Mouse (Mus musculus) gastrocnemius, postnatal 14 days (tissue): Measurements from ENCODE around the gene Eif2b4. TPM values are rescaled to one million over a fixed set of nuclear protein-coding genes. Genes with fewer than 3 reads are reported as not detected.

Experiments
- DNase-seq: peaks from one replicate; pipeline ENCODE4 v3.0.0; 2021; ENCODE audit warnings: mixed read lengths
- intact Hi-C: fragments of 180-260 bp; cut with DNase I; formaldehyde crosslinking; loops from one replicate; pipeline ENCODE4 v1.15.1; 2025; ENCODE audit warnings: low total_unique reads
- total RNA-seq, 2 experiments: library from RNA; stranded (reverse); gene quantifications; 2 replicates each; pipeline ENCODE4 v1.2.3; 2021

Eif2b4 gene
- total RNA-seq, 2 experiments from 2014 or later, result 44.4 to 48.7 TPM

GRCm38 (mm10) chr5:31201742-31202590 lies 8.7 kb upstream of the Eif2b4 start, which contains the start of gene Zfp513:
Gene Zfp513, minus strand, starts transcription at chr5:31202303.
- peak; percentile 95 for DNase-seq
- intact Hi-C loops, result no loop called here

GRCm38 (mm10) chr5:31201042-31201741 lies 8.0 kb upstream of the Eif2b4 start:
- intact Hi-C loops, result no loop called here
- no peak for DNase-seq

- no peak for DNase-seq
- intact Hi-C loops, result no loop called here
These were observed 7.1 kb upstream of the Eif2b4 start for GRCm38 (mm10) chr5:31200327-31200768.

- DNase-seq, result no peak
- intact Hi-C loops, result no loop called here
These were observed 6.7 kb upstream of the Eif2b4 start for GRCm38 (mm10) chr5:31199893-31200292.

GRCm38 (mm10) chr5:31199321-31199892 lies 6.2 kb upstream of the Eif2b4 start:
- intact Hi-C loops, result no loop called here
- DNase-seq, result no peak

GRCm38 (mm10) chr5:31198616-31199320 lies 5.5 kb upstream of the Eif2b4 start:
- intact Hi-C loops, result no loop called here
- no peak for DNase-seq

GRCm38 (mm10) chr5:31198170-31198569 lies 4.9 kb upstream of the Eif2b4 start:
- intact Hi-C loops, result no loop called here
- no peak for DNase-seq

- no peak for DNase-seq
These were observed 3.8 kb upstream of the Eif2b4 start for GRCm38 (mm10) chr5:31197072-31197471.

GRCm38 (mm10) chr5:31196207-31196606 lies 3.0 kb upstream of the Eif2b4 start:
- DNase-seq, result no peak
- intact Hi-C loops, result no loop called here

More at GRCm38 (mm10) chr5:31197072-31197471, 3.8 kb upstream of the Eif2b4 start:
- intact Hi-C loops, result no loop called here

GRCm38 (mm10) chr5:31195671-31196070 lies 2.4 kb upstream of the Eif2b4 start:
- intact Hi-C loops, result no loop called here
- no peak for DNase-seq

GRCm38 (mm10) chr5:31194486-31195485 lies 1.6 kb upstream of the Eif2b4 start:
- no peak for DNase-seq
- intact Hi-C loops, result no loop called here

- DNase-seq, result no peak
- intact Hi-C loops, result no loop called here
These were observed 526 bp upstream of the Eif2b4 start for GRCm38 (mm10) chr5:31193631-31194281.

- intact Hi-C loops, result no loop called here
These were observed 938 bp downstream of the Eif2b4 start for GRCm38 (mm10) chr5:31192045-31192938.

GRCm38 (mm10) chr5:31190201-31190600 lies 3.0 kb downstream of the Eif2b4 start:
- DNase-seq, result no peak
- intact Hi-C loops, result no loop called here

More at GRCm38 (mm10) chr5:31192045-31192938, 938 bp downstream of the Eif2b4 start:
- DNase-seq, result peak; percentile 74

GRCm38 (mm10) chr5:31188223-31188840 lies 4.9 kb downstream of the Eif2b4 start:
- intact Hi-C loops, result no loop called here
- DNase-seq, result no peak

- no peak for DNase-seq
- intact Hi-C loops, result no loop called here
These were observed 9.6 kb downstream of the Eif2b4 start for GRCm38 (mm10) chr5:31183678-31184077.
